Mouse (Mus musculus): ENCODE measurements around the gene Cnpy2. TPM values are rescaled to one million over a fixed set of nuclear protein-coding genes. Genes with fewer than 3 reads are reported as not detected.

Cnpy2 gene
- total and polyA plus RNA-seq, 3 experiments = 27.8 to 65.3 (median 58.9) TPM

DNA sequence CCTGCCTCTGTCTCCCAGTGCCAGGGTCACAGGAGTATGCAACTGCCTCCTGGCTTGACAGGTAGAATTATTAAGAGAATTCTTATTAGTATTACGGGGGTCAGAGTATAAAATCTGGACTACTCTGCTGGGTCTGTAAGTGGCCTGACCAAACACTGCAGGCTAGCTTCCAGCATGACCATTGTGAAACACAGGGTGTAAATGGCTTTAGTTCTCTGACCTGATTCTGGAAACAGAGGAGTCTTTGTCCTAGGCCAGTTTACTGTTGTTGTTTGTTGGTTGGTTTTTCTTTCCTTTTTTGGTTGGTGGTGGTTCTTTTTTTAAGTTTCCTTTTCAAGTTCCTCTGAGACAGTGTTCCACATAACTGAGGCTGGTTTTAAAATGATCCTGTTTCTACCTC lies 21.2 kb downstream of the Cnpy2 start:
- intact Hi-C loops (cut with DNase I) = no loop called here
- H3K36me3 ChIP-seq (ENCODE audit: control insufficient read depth, insufficient read depth, low read length) = peaks cover 45% of the 10 kb centered on the region
- WGBS = 55% methylated on average over 1 of the region's 1 CpGs
- H3K4me1 ChIP-seq (ENCODE audit: control insufficient read depth, insufficient read depth, low read length) = peaks cover 20% of the 10 kb centered on the region
- H3K79me2 ChIP-seq (replicated peaks; ENCODE audit: control insufficient read depth, insufficient read depth, low read length) = peaks cover 10% of the 10 kb centered on the region
- TF ChIP-seq POLR2A (IDR thresholded peaks at IDR 0.05; ENCODE audit: insufficient read depth, low read depth, low read length) (no peak), CTCF (IDR thresholded peaks at IDR 0.05) (no peak), EP300 (IDR thresholded peaks at IDR 0.05; ENCODE audit: insufficient read depth, low read depth, low read length) (no peak)
- no peak overlapping the region for H3K9ac ChIP-seq (ENCODE audit: low read depth, low read length)
- no peaks in the 10 kb centered on the region for H3K27me3 ChIP-seq (ENCODE audit: control insufficient read depth, insufficient read depth, low read length)
- H3K4me3 ChIP-seq = no peak overlapping the region
- H3K27ac ChIP-seq = no peak overlapping the region; the same call in 1 of the 2 replicates
- no peak for DNase-seq

DNA sequence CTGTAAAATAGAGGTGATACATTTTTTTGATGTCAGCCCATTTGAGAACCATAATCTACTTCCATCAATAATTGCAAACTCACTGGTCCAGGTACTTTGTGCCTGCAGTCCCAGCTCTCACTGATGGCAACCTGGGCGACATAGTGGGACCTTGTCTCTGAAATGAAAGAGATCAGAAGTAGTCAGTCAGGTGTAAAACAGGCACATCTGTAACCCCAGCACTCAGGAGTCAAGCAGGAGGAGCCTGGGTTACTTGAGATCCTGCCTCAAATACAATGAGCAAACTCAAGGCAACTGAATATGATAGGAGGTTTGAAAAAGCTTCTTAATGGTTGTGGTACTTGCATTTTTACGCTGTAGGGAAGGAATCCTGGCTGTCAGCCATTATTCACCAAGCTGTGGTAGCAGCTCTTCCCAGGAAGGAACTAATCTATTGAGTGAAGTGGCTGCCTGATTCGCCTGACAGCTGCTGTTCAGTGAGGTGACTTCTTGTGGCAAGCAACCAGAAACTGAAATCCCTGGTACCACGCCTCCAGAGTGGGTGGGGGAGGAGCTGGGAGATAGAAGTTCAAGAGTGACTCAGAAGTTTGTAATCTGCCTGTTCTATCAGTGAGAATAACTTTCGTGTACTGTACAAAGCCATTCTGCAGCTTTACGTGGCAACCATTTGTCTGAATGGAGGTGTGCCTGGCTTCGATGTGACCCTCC lies 22.5 kb downstream of the Cnpy2 start:
- TF ChIP-seq CTCF (IDR thresholded peaks at IDR 0.05) (no peak), EP300 (IDR thresholded peaks at IDR 0.05; ENCODE audit: insufficient read depth, low read depth, low read length) (peak; percentile 89), POLR2A (IDR thresholded peaks at IDR 0.05; ENCODE audit: insufficient read depth, low read depth, low read length) (peak; percentile 22; the same call in 1 of the 2 replicates)
- 4% methylated on average over 7 of the region's 7 CpGs for WGBS
- Histone ChIP-seq H3K9ac (ENCODE audit: low read depth, low read length) (no peak overlapping the region), H3K4me1 (ENCODE audit: control insufficient read depth, insufficient read depth, low read length) (peaks cover 19% of the 10 kb centered on the region), H3K79me2 (replicated peaks; ENCODE audit: control insufficient read depth, insufficient read depth, low read length) (peaks cover 7% of the 10 kb centered on the region), H3K27ac (peak overlapping the region; percentile 50), H3K36me3 (ENCODE audit: control insufficient read depth, insufficient read depth, low read length) (peaks cover 38% of the 10 kb centered on the region), H3K27me3 (ENCODE audit: control insufficient read depth, insufficient read depth, low read length) (no peaks in the 10 kb centered on the region), H3K4me3 (peak overlapping the region; percentile 36; the same call in 1 of the 2 replicates)
- intact Hi-C loops (cut with DNase I) = loop anchor here (1.0 kb wide), 1 partner anchor 14 kb away; no protein-coding TSS in a partner anchor
- peak; percentile 79 to 86 for DNase-seq

DNA sequence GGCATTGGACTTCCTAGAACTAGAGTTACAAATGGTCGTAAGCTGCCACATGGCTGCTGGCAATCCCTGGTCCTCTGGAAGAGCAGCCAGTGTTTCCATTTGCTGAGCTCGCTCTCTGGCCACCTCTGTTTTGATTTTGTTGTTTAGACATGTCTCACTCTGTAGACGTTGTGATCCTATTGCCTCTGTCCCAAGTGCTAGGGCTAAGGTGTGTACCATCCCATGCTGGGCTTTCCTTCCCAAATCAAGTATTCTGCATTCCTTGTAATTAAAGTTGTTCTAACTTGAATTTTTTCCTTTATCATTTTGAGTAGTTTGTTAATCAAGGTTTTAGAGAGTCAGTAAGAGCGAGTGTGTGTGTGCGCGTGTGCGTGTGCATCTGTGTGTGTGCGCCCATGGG lies 25.3 kb downstream of the Cnpy2 start:
- intact Hi-C loops (cut with DNase I) = no loop called here
- Histone ChIP-seq H3K79me2 (replicated peaks; ENCODE audit: control insufficient read depth, insufficient read depth, low read length) (peaks cover 4% of the 10 kb centered on the region; the same call in 1 of the 2 replicates), H3K27me3 (ENCODE audit: control insufficient read depth, insufficient read depth, low read length) (no peaks in the 10 kb centered on the region), H3K9ac (ENCODE audit: low read depth, low read length) (no peak overlapping the region), H3K27ac (no peak overlapping the region), H3K4me3 (no peak overlapping the region), H3K4me1 (ENCODE audit: control insufficient read depth, insufficient read depth, low read length) (peaks cover 16% of the 10 kb centered on the region), H3K36me3 (ENCODE audit: control insufficient read depth, insufficient read depth, low read length) (peaks cover 26% of the 10 kb centered on the region)
- no peak for DNase-seq
- TF ChIP-seq EP300 (IDR thresholded peaks at IDR 0.05; ENCODE audit: insufficient read depth, low read depth, low read length) (no peak), POLR2A (IDR thresholded peaks at IDR 0.05; ENCODE audit: insufficient read depth, low read depth, low read length) (no peak), CTCF (IDR thresholded peaks at IDR 0.05) (no peak)
- WGBS = 76% methylated on average over 8 of the region's 8 CpGs

DNA sequence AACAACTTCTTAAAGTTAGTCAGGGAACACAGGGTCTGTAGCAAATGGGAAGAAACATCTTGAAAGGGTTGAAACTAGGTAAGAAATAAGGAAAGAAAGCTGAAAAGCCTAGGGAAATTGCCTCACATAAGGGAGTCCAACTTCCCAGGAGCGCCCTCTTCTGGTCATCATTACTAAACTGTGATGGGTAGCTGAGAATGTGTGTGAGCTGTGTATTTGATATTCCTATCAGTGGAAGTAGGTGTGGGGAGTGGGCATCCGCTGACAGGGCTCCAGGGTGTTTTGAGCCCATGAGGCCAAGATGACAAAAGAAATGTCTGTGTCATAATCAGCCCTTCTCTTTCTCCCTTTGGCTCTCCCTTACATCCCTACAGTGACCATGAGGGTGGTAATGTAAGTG lies 36.5 kb downstream of the Cnpy2 start:
- TF ChIP-seq EP300 (IDR thresholded peaks at IDR 0.05; ENCODE audit: insufficient read depth, low read depth, low read length) (no peak), CTCF (IDR thresholded peaks at IDR 0.05) (peak; percentile 81), POLR2A (IDR thresholded peaks at IDR 0.05; ENCODE audit: insufficient read depth, low read depth, low read length) (no peak)
- Histone ChIP-seq H3K9ac (ENCODE audit: low read depth, low read length) (no peak overlapping the region), H3K27ac (no peak overlapping the region), H3K36me3 (ENCODE audit: control insufficient read depth, insufficient read depth, low read length) (peaks cover 17% of the 10 kb centered on the region), H3K27me3 (ENCODE audit: control insufficient read depth, insufficient read depth, low read length) (no peaks in the 10 kb centered on the region), H3K4me1 (ENCODE audit: control insufficient read depth, insufficient read depth, low read length) (no peaks in the 10 kb centered on the region), H3K79me2 (replicated peaks; ENCODE audit: control insufficient read depth, insufficient read depth, low read length) (no peaks in the 10 kb centered on the region), H3K4me3 (no peak overlapping the region)
- peak in 1 of 2 experiments; percentile 38 for DNase-seq
- intact Hi-C loops (cut with DNase I) = loop anchor here (1.0 kb wide), 2 partner anchors 13 to 23 kb away; no protein-coding TSS in a partner anchor
- WGBS = 32% methylated on average over 2 of the region's 2 CpGs

DNA sequence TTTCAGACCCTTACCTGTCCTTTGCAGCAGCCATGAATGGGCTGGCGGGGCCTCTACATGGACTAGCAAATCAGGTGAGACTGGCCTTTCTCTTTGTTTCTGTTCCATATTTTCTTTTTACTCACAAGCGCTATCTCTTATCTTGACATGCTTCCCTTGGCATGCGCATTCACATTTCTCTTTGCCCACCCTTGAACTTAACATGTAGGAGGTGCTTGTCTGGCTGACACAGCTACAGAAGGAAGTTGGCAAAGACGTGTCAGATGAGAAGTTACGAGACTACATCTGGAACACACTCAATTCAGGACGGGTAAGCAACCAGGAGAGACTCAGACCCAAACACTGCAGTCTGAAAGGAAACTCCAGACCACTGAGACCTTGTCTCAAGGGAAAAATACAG lies 37.0 kb downstream of the Cnpy2 start:
- intact Hi-C loops (cut with DNase I) = no loop called here
- no peaks in the 10 kb centered on the region for H3K4me1 ChIP-seq (ENCODE audit: control insufficient read depth, insufficient read depth, low read length)
- TF ChIP-seq POLR2A (IDR thresholded peaks at IDR 0.05; ENCODE audit: insufficient read depth, low read depth, low read length) (no peak), CTCF (IDR thresholded peaks at IDR 0.05) (no peak), EP300 (IDR thresholded peaks at IDR 0.05; ENCODE audit: insufficient read depth, low read depth, low read length) (no peak)
- H3K27ac ChIP-seq = no peak overlapping the region
- no peak overlapping the region for H3K9ac ChIP-seq (ENCODE audit: low read depth, low read length)
- H3K27me3 ChIP-seq (ENCODE audit: control insufficient read depth, insufficient read depth, low read length) = no peaks in the 10 kb centered on the region
- WGBS = 48% methylated on average over 6 of the region's 6 CpGs
- H3K4me3 ChIP-seq = no peak overlapping the region
- peaks cover 18% of the 10 kb centered on the region for H3K36me3 ChIP-seq (ENCODE audit: control insufficient read depth, insufficient read depth, low read length)
- DNase-seq = no peak
- no peaks in the 10 kb centered on the region for H3K79me2 ChIP-seq (replicated peaks; ENCODE audit: control insufficient read depth, insufficient read depth, low read length)

DNA sequence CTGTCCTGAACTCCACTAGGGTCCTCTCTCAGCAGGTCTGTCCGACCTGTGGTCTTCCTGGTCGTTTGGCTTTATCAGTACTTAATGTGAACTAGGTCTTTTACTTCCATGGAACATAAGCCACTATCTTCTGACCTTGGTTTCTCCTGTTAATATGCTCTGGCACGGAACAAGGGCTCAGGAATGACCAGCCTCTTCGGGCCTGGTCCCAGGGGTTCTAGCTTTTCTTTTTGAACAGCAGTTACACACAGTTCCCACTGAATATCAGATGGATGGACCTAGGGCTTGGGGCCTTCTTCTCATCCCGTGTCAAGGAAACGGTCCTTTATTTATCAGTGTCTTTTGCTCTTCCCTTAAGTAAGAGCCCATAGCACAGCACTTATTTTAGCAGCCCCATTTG lies 39.6 kb downstream of the Cnpy2 start:
- intact Hi-C loops (cut with DNase I) = loop anchor here (5.0 kb wide), 1 partner anchor 95 kb away; the partner anchor contains the start of gene Smarcc2
- H3K4me3 ChIP-seq = no peak overlapping the region
- TF ChIP-seq CTCF (IDR thresholded peaks at IDR 0.05) (no peak), POLR2A (IDR thresholded peaks at IDR 0.05; ENCODE audit: insufficient read depth, low read depth, low read length) (0 out of 2 replicates have a peak, but pooled peaks have one; percentile 31)
- no peaks in the 10 kb centered on the region for H3K27me3 ChIP-seq (ENCODE audit: control insufficient read depth, insufficient read depth, low read length)
- 0 out of 2 replicates have a peak, but pooled peaks cover 1% of the 10 kb centered on the region for H3K4me1 ChIP-seq (ENCODE audit: control insufficient read depth, insufficient read depth, low read length)
- WGBS = 60% methylated on average over 6 of the region's 6 CpGs
- DNase-seq = peak in 1 of 2 experiments; percentile 17
- H3K79me2 ChIP-seq (replicated peaks; ENCODE audit: control insufficient read depth, insufficient read depth, low read length) = no peaks in the 10 kb centered on the region
- H3K36me3 ChIP-seq (ENCODE audit: control insufficient read depth, insufficient read depth, low read length) = peaks cover 21% of the 10 kb centered on the region
- H3K9ac ChIP-seq (ENCODE audit: low read depth, low read length) = no peak overlapping the region
- H3K27ac ChIP-seq = peak overlapping the region; percentile 68
